Mouse (Mus musculus) CH12.LX (cell line): Measurements from ENCODE around the gene Orc1.

ENCODE experiments used
- CTCF ChIP-seq, 2 experiments: IDR thresholded peaks in 1 of 2; conservative IDR thresholded peaks in 1 of 2; 2 replicates each; pipeline ENCODE4 v1.5.1; 2011 to 2012; ENCODE audit warnings: low read depth in 2 of 2, low read length in 2 of 2, improper control_type of control experiment in 1 of 2, inconsistent platforms in 1 of 2, mild to moderate bottlenecking in 1 of 2, moderate library complexity in 1 of 2
- POLR2A ChIP-seq: IDR thresholded peaks from 2 replicates; pipeline ENCODE4 v1.6.1; 2011; ENCODE audit warnings: low read depth, mild to moderate bottlenecking, improper control_type of control experiment, low read length

DNA sequence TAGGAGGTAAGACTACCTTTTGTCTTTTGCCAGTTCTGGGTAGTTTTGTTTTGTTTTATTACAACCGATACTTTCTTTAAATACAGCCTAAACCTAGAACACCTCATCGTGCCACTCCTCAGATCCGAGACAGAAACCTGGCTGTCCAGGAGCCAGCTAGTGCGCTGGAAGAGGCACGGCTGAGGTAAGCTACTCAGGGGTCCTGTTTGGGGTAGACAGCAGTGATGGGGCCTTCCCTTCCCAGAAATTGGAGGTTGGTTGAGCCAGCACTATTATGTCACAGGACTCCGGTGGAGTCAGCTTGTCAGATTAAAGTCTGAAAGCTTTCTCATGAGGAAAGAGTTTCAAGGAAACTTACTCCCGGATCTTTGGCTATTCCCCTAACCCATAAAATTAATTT, 22.6 kb downstream of the Orc1 start:
- TF ChIP-seq POLR2A (no peak), CTCF (conservative IDR thresholded peaks at IDR 0.05 in 1 of 2, IDR thresholded peaks at IDR 0.05 in 1 of 2; ENCODE audit: low read depth in 2 of 2, low read length in 2 of 2) (no peak)
